Mouse (Mus musculus) heart, postnatal 0 days (tissue): ENCODE measurements around the gene Osbpl8. TPM values are rescaled to one million over a fixed set of nuclear protein-coding genes. Genes with fewer than 3 reads are reported as not detected.

Experiments used
- ATAC-seq: fragments of 200-750 bp; cut with Nextera tagmentation; 2 replicates; pipeline ENCODE4 v1.8.0; 2017; ENCODE audit warnings: low read depth, moderate number of reproducible peaks, moderate library complexity; ENCODE audit not compliant: insufficient read depth
- DNase-seq: peaks from one replicate; pipeline ENCODE4 v3.0.0-alpha.2; 2016; ENCODE audit warnings: low spot score
- H3K27ac ChIP-seq: fragments of 300-500 bp; sonication (generic); 2 replicates; pipeline ENCODE4 v1.5.1; 2014; ENCODE audit warnings: low read depth, mild to moderate bottlenecking
- H3K27me3 ChIP-seq: fragments of 300-500 bp; sonication (generic); 2 replicates; pipeline ENCODE4 v1.6.1; 2014; ENCODE audit warnings: low read length, mixed read lengths; ENCODE audit not compliant: control insufficient read depth, insufficient read depth
- H3K36me3 ChIP-seq: fragments of 300-500 bp; sonication (generic); replicated peaks from 2 replicates; pipeline ENCODE4 v1.6.1; 2014; ENCODE audit warnings: low read length, mixed read lengths; ENCODE audit not compliant: control insufficient read depth, insufficient read depth
- H3K4me1 ChIP-seq: fragments of 300-500 bp; sonication (generic); 2 replicates; pipeline ENCODE4 v1.6.1; 2014; ENCODE audit warnings: antibody characterized with exemption; ENCODE audit not compliant: control insufficient read depth, insufficient read depth
- H3K4me2 ChIP-seq: fragments of 300-500 bp; sonication (generic); 2 replicates; pipeline ENCODE4 v1.6.1; 2014; ENCODE audit warnings: low read depth, mild to moderate bottlenecking, low read length, moderate library complexity
- H3K4me3 ChIP-seq: fragments of 300-500 bp; sonication (generic); 2 replicates; pipeline ENCODE4 v1.5.1; 2014; ENCODE audit warnings: low read depth, low read length
- H3K9ac ChIP-seq: fragments of 300-500 bp; sonication (generic); replicated peaks from 2 replicates; pipeline ENCODE4 v1.6.1; 2014; ENCODE audit warnings: low read depth, low read length, mixed read lengths
- H3K9me3 ChIP-seq: fragments of 300-500 bp; sonication (generic); replicated peaks from 2 replicates; pipeline ENCODE4 v1.6.1; 2016; ENCODE audit warnings: low read length; ENCODE audit not compliant: control insufficient read depth
- CTCF ChIP-seq: IDR thresholded peaks from 2 replicates; pipeline ENCODE4 v1.5.1; 2016; ENCODE audit warnings: antibody characterized with exemption, control low read depth, low read depth
- EP300 ChIP-seq: IDR thresholded peaks from 2 replicates; pipeline ENCODE4 v1.6.1; 2016; ENCODE audit warnings: antibody characterized with exemption, low read depth
- WGBS: fragments of 180-500 bp; shearing (Covaris S2); extraction: QIAGEN DNeasy Blood & Tissue Kit; methylation state at CpG from one replicate; pipeline ENCODE4 v1.1.7; 2014; 5-methylcytosine and 5-hydroxymethylcytosine counted together
- polyA plus RNA-seq: library from polyadenylated mRNA; unstranded; fragments of >200 nt; fragmentation: Nextera tagmentation; extraction: Ambion mirVana; gene quantifications from 2 replicates; pipeline ENCODE4 v1.2.1, GENCODE M21; 2015
- total RNA-seq: library from RNA; depleted of rRNA; stranded (reverse); fragments of >200 nt; gene quantifications from 2 replicates; pipeline ENCODE4 v1.2.3, GENCODE M21; 2014; ENCODE audit warnings: low replicate concordance

The Osbpl8 gene
- total and polyA plus RNA-seq, 2 experiments from 2014 or later, result 30.8 to 110 TPM

- no peak for TF ChIP-seq EP300
- no peak for TF ChIP-seq CTCF
- Histone ChIP-seq H3K9ac (no peak overlapping the region), H3K27me3 (no peaks in the 10 kb centered on the region), H3K36me3 (peaks cover 6% of the 10 kb centered on the region; the same call in 1 of the 2 replicates), H3K4me2 (no peak overlapping the region), H3K4me3 (no peak overlapping the region), H3K4me1 (peaks cover 6% of the 10 kb centered on the region; the same call in 1 of the 2 replicates), H3K9me3 (no peaks in the 10 kb centered on the region), H3K27ac (no peak overlapping the region)
- ATAC-seq (no peak), DNase-seq (no peak)
- 83% methylated on average over 6 of the region's 6 CpGs for WGBS
These were observed 69.1 kb downstream of the Osbpl8 start for GRCm38 (mm10) chr10:111233476-111234130.

DNA sequence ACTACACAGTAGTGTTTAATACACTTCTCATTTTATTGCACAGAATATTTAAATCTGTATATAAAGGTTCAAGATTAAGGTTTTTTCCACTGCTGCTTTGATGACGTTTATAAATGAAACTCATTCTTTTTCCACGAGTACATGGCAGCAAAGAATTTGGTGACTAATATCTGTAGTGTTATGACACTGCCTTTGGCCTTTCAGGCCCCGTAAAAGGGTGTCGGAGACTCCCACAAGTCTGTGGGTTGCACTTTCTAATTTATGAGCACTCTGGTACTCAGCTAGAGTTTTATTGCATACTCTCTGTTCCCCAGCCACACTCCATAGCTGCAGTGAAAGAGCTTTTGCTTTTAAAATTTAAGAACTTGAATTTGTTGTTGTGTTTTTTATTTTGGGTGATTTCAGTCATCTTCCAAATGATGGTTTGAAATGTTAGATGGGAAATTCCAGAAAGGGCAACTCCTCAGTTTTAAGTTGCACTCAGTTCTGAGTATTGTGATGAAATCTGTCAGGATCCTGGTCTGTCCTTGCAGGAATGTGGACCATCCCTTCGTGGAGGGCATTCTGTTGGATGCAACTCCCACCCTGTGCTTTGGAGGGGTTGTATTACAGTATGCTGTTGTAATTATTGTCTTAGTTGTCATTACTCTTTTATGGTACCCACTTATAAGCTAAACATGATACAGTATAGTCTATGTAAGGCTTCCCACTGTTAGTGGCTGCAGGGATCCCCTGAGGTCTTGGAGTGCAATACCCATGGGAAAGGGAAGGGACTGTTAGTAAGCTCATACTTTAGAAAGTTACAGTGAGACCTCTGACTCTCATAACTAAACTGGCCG, 70.1 kb downstream of the Osbpl8 start:
- no peak overlapping the region for H3K9ac ChIP-seq
- no peaks in the 10 kb centered on the region for H3K9me3 ChIP-seq
- WGBS, result 64% methylated on average over 6 of the region's 6 CpGs
- 0 out of 2 replicates have a peak overlapping the region, but pooled peaks have one; percentile 2 for H3K27ac ChIP-seq
- H3K27me3 ChIP-seq, result no peaks in the 10 kb centered on the region
- H3K36me3 ChIP-seq, result peaks cover 6% of the 10 kb centered on the region; the same call in 1 of the 2 replicates
- no peak overlapping the region for H3K4me2 ChIP-seq
- TF ChIP-seq CTCF (no peak), EP300 (no peak)
- no peaks in the 10 kb centered on the region for H3K4me1 ChIP-seq
- no peak for DNase-seq
- H3K4me3 ChIP-seq, result no peak overlapping the region
- no peak for ATAC-seq

- WGBS, result 83% methylated on average over 6 of the region's 6 CpGs
- DNase-seq (no peak), ATAC-seq (no peak)
- no peak overlapping the region for H3K4me3 ChIP-seq
- no peaks in the 10 kb centered on the region for H3K27me3 ChIP-seq
- H3K27ac ChIP-seq, result no peak overlapping the region
- no peaks in the 10 kb centered on the region; the same call in 1 of the 2 replicates for H3K4me1 ChIP-seq
- no peak overlapping the region for H3K9ac ChIP-seq
- peaks cover 6% of the 10 kb centered on the region; the same call in 1 of the 2 replicates for H3K36me3 ChIP-seq
- no peaks in the 10 kb centered on the region for H3K9me3 ChIP-seq
- no peak for TF ChIP-seq EP300
- TF ChIP-seq CTCF, result no peak
- H3K4me2 ChIP-seq, result no peak overlapping the region
These were observed 70.7 kb downstream of the Osbpl8 start for GRCm38 (mm10) chr10:111235289-111235570.

GRCm38 (mm10) chr10:111237434-111237833, 72.9 kb downstream of the Osbpl8 start:
- TF ChIP-seq CTCF, result no peak
- TF ChIP-seq EP300, result no peak
- no peak overlapping the region for H3K27ac ChIP-seq
- H3K36me3 ChIP-seq, result peaks cover 6% of the 10 kb centered on the region; the same call in 1 of the 2 replicates
- no peak overlapping the region for H3K4me3 ChIP-seq
- WGBS, result 59% methylated on average over 5 of the region's 5 CpGs
- H3K9me3 ChIP-seq, result no peaks in the 10 kb centered on the region
- H3K4me2 ChIP-seq, result no peak overlapping the region
- no peaks in the 10 kb centered on the region for H3K27me3 ChIP-seq
- H3K4me1 ChIP-seq, result peaks cover 5% of the 10 kb centered on the region; the same call in 1 of the 2 replicates
- no peak for DNase-seq
- no peak for ATAC-seq
- no peak overlapping the region for H3K9ac ChIP-seq

DNA sequence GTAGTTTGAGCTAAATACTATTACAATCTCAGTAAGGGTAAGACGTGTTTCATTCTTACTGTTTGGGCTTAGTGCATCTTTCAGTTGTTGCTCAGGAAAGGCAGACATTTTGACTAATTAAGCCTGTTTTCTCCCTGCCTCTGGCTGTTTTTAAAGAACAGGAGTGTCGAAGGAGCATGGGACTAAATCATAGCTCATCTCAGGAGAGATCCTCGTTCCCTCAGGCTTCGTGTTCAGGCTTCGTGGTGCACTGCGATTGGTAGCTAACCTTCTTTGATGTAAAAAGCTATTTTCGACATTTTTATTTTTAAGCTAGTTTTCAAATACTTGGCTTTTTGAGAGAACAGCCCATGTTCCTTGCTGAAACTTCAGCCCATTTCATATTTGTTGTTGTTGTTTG, 78.1 kb downstream of the Osbpl8 start:
- Histone ChIP-seq H3K4me3 (no peak overlapping the region), H3K9me3 (no peaks in the 10 kb centered on the region), H3K4me1 (peaks cover 16% of the 10 kb centered on the region), H3K36me3 (no peaks in the 10 kb centered on the region), H3K4me2 (no peak overlapping the region), H3K27ac (no peak overlapping the region), H3K27me3 (no peaks in the 10 kb centered on the region), H3K9ac (no peak overlapping the region)
- 86% methylated on average over 7 of the region's 7 CpGs for WGBS
- DNase-seq (no peak), ATAC-seq (no peak)
- no peak for TF ChIP-seq CTCF
- no peak for TF ChIP-seq EP300
